Mouse (Mus musculus): ENCODE data around the gene Scamp3.

- TF ChIP-seq EP300 (IDR thresholded peaks at IDR 0.05; ENCODE audit: low read depth): no peak
- TF ChIP-seq CTCF (IDR thresholded peaks at IDR 0.05; ENCODE audit: low read depth): no peak
Measured at GRCm38 (mm10) chr3:89225321-89225815, 48.1 kb downstream of the Scamp3 start.

Data from liver, embryonic 14.5 days (tissue).